Mouse (Mus musculus) adipose tissue, adult 10 weeks (tissue): ENCODE data around the gene Ndufs3. TPM values are rescaled to one million over a fixed set of nuclear protein-coding genes. Genes with fewer than 3 reads are reported as not detected.

Experiments used
- polyA plus RNA-seq: library from polyadenylated mRNA; stranded (reverse); fragments of 350-450 nt; fragmentation: Illumina TruSeq; extraction: RNeasy Lipid Tissue Mini Kit (QIAGEN cat#74804); gene quantifications from one replicate; pipeline ENCODE4 v1.2.3, GENCODE M21; 2014; ENCODE audit warnings: low read depth, low replicate concordance

The Ndufs3 gene
- 156 TPM for polyA plus RNA-seq

DNA sequence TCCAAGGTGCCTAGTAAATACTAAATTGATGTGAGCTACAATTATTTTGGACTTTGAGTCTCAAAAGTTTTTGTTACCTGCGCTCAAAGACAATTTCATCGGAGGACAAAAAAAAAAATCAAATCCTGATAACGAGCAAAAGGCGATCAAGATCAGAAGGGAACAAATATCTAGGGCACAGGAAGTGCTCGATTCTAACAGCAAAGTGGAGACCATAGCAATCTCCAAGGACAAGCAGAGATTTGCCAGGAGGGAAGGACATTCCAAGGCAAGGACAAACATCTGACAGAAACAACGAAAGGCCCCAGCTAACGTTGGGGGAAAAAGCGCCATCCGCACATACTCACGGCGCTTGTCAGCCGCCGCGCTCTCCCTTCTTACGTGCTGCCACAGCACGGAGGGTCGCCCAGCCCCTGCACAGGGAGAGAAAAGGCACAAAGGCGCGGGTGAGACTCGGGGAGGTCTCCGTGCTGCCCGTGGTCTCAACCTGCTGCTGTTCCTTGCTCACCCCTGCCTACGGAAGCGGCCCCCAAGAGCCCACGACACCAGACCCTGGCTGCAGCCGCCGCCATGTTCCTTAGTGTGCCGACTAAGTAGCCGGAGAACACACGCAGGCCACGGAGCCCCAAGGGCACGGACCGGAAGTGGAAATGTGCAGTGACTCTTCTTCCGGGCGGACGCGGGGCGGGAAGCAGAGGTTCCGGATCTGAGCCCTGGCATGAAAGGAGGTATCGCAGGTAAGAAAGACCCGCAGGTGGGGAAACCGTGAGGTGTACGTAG, at the start of gene Ndufs3, which contains the start of gene Kbtbd4:
TSS of gene Ndufs3 (minus strand) at position 752 of the 780 bp plus-strand sequence.
TSS of gene Kbtbd4 (plus strand) at position 665 of the 780 bp plus-strand sequence.

DNA sequence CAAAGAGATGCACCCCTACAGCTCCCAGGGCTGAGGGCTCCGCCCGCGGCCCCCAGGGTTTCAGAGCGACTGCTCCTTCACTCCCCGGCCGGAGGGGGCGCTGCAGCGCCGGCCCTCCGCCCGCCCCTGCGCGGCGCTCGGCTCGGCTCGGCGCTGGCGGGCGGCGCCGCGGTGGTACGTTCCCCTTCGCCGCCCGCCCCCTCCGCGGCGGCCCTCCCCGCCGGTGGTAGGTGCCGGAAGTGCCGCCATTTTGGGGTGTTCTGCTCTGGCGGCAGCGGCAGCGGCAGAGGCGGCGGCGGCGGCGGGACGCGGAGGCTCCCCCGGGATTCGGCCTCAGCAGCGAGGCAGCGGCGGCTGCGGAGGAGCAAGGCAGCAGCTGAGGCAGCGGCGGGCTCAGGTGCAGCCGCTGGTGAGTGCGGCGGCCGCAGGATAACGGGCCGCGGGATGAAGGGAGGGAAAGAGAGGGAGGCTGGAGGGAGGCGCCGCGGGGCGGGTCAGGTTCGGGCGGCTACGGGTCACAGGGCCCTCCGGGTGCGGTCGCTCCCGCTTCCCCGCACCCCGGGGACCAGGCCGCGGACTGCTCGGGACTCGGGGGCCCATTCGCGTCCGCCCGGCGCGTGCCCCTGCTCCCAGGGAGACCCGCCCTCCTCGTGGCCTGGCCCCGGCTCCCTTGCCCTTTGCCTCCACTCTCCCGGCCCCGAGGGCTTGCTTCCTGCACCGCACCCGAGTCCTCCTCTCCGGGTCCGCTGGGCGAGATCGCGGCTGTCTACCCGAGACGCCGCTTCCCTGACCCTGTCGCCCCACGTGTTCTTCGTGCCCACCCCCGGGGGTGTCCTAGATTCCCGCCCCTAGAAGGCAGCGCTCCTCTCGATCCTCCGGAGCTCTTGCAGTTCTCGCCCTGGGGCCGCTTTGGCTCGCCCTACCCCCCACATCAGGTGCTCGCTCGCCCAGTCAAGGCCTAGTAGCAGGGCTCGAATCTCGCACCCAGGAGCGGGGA, 35.9 kb upstream of the Ndufs3 start, which contains the start of gene Celf1:
TSS of gene Celf1 (plus strand) at position 150 of the 997 bp plus-strand sequence.

DNA sequence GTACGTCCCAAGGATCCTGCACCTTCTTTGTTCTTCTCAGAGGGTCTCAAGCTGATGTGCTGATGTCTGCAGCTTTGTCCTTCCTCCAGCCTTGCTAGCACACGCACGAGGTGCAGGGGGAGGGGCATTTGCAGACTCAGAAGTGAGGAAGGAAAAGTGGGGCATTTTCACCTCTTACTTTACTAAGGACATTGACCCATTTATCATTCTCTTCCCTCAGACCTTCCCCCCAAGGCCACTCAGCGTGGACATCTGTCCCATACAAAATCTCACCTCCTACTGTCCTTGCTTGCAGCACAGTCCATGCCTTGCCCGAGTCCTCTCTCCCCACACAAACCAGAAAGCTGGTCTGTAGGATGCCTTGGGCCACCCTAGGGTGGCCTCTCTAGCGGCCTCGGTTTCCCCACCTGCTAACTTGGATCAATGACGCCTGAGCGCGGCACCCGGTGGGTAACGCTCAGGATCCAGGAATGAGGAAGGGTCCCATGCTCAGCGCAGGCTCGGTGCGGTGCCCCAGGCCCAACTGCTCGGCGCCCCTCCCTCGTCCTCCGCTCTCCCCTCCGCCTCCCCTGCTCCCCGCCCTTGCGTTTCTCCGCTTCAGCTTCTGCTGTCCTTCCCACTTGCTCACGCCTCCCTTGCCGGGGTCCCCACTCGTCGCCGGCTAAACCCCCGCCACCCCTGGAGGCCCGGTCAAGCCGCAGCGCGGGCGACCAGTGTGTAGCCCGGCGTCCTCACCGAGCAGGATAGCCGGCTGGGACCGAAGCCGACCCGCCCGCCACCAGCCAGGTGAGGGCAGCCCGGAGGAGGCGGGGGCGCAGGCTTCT, 19.2 kb downstream of the Ndufs3 start, which contains the start of gene C1qtnf4:
TSS of gene C1qtnf4 (plus strand) at position 643 of the 824 bp plus-strand sequence.

DNA sequence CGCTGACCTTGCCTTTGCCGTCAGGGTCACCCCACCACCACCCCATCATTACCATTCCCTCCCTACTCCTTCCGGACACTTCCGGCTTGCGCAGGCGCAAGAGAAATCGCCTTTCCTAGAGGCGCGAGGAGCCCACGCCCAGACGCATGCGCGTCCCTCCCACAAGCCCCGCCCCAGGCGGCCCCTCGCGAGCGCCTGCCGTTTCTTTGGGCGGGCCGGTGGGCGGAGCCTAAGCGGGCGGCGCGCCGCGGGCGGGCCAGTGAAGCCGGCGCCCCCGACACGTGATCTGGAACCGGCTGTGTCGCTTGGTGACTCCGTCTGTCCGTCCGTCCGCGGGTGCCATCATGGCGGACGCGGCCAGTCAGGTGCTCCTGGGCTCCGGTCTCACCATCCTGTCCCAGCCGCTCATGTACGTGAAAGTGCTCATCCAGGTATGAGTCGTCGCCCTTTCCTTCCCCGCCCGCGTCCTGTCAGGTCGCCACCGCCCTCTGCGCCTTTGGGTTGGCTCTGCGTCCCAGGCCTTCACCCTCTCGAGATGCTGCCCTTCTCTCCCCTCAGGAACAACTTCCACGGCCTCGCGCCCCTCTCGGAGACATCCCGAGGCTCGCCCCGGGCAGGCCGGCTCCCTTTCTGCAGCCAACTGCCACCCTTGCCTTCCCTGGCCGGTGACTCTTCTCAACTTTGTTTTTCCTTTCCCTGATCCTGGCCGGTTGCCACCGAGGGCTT, 57.5 kb downstream of the Ndufs3 start, which contains the start of gene Mtch2:
TSS of gene Mtch2 (plus strand) at position 201 of the 726 bp plus-strand sequence.

Other genes starting within 250 kb of the Ndufs3 start
- 9.6 TPM for gene Nup160, start 227.6 kb downstream of the Ndufs3 start, polyA plus RNA-seq
- 58.7 TPM for gene Fnbp4, start 159.5 kb downstream of the Ndufs3 start, polyA plus RNA-seq
- gene Agbl2, start 122.1 kb downstream of the Ndufs3 start, polyA plus RNA-seq: 2.7 TPM
- 140 TPM for gene Mtch2, start 57.7 kb downstream of the Ndufs3 start, polyA plus RNA-seq
- 8.5 TPM for gene C1qtnf4, start 19.0 kb downstream of the Ndufs3 start, polyA plus RNA-seq
- 15.2 TPM for gene Kbtbd4, start 87 bp downstream of the Ndufs3 start, polyA plus RNA-seq
- gene Celf1, start 35.6 kb upstream of the Ndufs3 start, polyA plus RNA-seq: 47.5 TPM
- not detected for gene Rapsn, start 130.8 kb upstream of the Ndufs3 start, polyA plus RNA-seq
- gene Psmc3, start 149.2 kb upstream of the Ndufs3 start, polyA plus RNA-seq: 158 TPM
- gene Slc39a13, start 165.6 kb upstream of the Ndufs3 start, polyA plus RNA-seq: 41.0 TPM
- gene Spi1, start 177.6 kb upstream of the Ndufs3 start, polyA plus RNA-seq: 15.1 TPM
- gene Mybpc3, start 213.3 kb upstream of the Ndufs3 start, polyA plus RNA-seq: 0.09 TPM